In genomic region chr2:116009097-116009970, GRCm38 (mm10) we compare ENCODE assay signal across 8 mouse cellular contexts. TPM values are rescaled to one million over a fixed set of nuclear protein-coding genes. Genes with fewer than 3 reads are reported as not detected.
DNase-seq lines count a peak whose midpoint lies in the region; ATAC-seq and TF ChIP-seq lines count a peak whose summit lies in the region.

No protein-coding gene starts in this region.

- WGBS in heart, embryonic 16.5 days: 49% methylated on average over 20 of the region's 20 CpGs
- WGBS in embryonic facial prominence, embryonic 11.5 days: 20% methylated on average over 20 of the region's 20 CpGs
- WGBS in intestine, postnatal 0 days: 24% methylated on average over 20 of the region's 20 CpGs
- 9% methylated on average over 20 of the region's 20 CpGs for WGBS in neural tube, embryonic 11.5 days

- peak overlapping the region; percentile 7 for H3K4me3 ChIP-seq in heart, embryonic 16.5 days (ENCODE audit: low read length)
- no peak overlapping the region for H3K4me3 ChIP-seq in embryonic facial prominence, embryonic 11.5 days (ENCODE audit: low read depth, low read length)
- H3K4me3 ChIP-seq in intestine, postnatal 0 days (ENCODE audit: low read depth, low read length): no peak overlapping the region
- H3K4me3 ChIP-seq in neural tube, embryonic 11.5 days (ENCODE audit: low read depth, low read length): no peak overlapping the region

- no peaks in the 10 kb centered on the region for H3K27me3 ChIP-seq in heart, embryonic 16.5 days (ENCODE audit: control insufficient read depth, insufficient read depth, low read length)
- no peaks in the 10 kb centered on the region for H3K27me3 ChIP-seq in embryonic facial prominence, embryonic 11.5 days (ENCODE audit: control insufficient read depth, insufficient read depth, low read length)
- 0 out of 2 replicates have a peak, but pooled peaks cover 6% of the 10 kb centered on the region for H3K27me3 ChIP-seq in intestine, postnatal 0 days (replicated peaks; ENCODE audit: control insufficient read depth, insufficient read depth, low read length)
- no peaks in the 10 kb centered on the region for H3K27me3 ChIP-seq in neural tube, embryonic 11.5 days (ENCODE audit: control insufficient read depth, insufficient read depth, low read length)

- H3K4me1 ChIP-seq in heart, embryonic 16.5 days (ENCODE audit: control insufficient read depth, insufficient read depth, low read length): peaks cover 11% of the 10 kb centered on the region
- H3K4me1 ChIP-seq in embryonic facial prominence, embryonic 11.5 days (ENCODE audit: control insufficient read depth, insufficient read depth, low read length): no peaks in the 10 kb centered on the region
- H3K4me1 ChIP-seq in intestine, postnatal 0 days (replicated peaks; ENCODE audit: control insufficient read depth, insufficient read depth, low read length): 0 out of 2 replicates have a peak, but pooled peaks cover 3% of the 10 kb centered on the region
- peaks cover 25% of the 10 kb centered on the region for H3K4me1 ChIP-seq in neural tube, embryonic 11.5 days (ENCODE audit: control insufficient read depth, insufficient read depth, low read length)

- no peak for TF ChIP-seq CTCF in intestine, postnatal 0 days (IDR thresholded peaks at IDR 0.05; ENCODE audit: low read depth)

- ATAC-seq in heart, embryonic 16.5 days (replicated peaks; ENCODE audit: extremely low read depth, insufficient read depth, low FRiP score): no peak
- ATAC-seq in embryonic facial prominence, embryonic 11.5 days (replicated peaks; ENCODE audit: insufficient number of reproducible peaks, low FRiP score, low TSS enrichment, low read depth): peak; percentile 62
- no peak for ATAC-seq in intestine, postnatal 0 days
- ATAC-seq in neural tube, embryonic 11.5 days (ENCODE audit: insufficient read depth, low FRiP score, low TSS enrichment): peak; percentile 95

- intact Hi-C loops in heart, postnatal 25 days (cut with DNase I): no loop called here

- H3K27ac ChIP-seq in heart, embryonic 16.5 days (ENCODE audit: low read length): no peak overlapping the region
- H3K27ac ChIP-seq in embryonic facial prominence, embryonic 11.5 days (replicated peaks; ENCODE audit: low read depth, low read length): no peak overlapping the region
- H3K27ac ChIP-seq in intestine, postnatal 0 days (ENCODE audit: low read depth, low read length): no peak overlapping the region
- H3K27ac ChIP-seq in neural tube, embryonic 11.5 days (ENCODE audit: low read depth, low read length): peak overlapping the region; percentile 72

- no peak for DNase-seq in heart, postnatal 25 days (ENCODE audit: low spot score)
- DNase-seq in embryonic facial prominence, embryonic 11.5 days (ENCODE audit: low spot score): peak; percentile 52
- DNase-seq in neural tube, embryonic 11.5 days (ENCODE audit: low spot score): peak; percentile 79
- no peak for DNase-seq in adrenal gland, postnatal 36 days
- no peak for DNase-seq in cerebellum, adult 9-10 months
- no peak for DNase-seq in kidney, postnatal 36 days

- peak overlapping the region; percentile 41 for H3K4me2 ChIP-seq in heart, embryonic 16.5 days (ENCODE audit: low read depth, low read length)
- H3K4me2 ChIP-seq in embryonic facial prominence, embryonic 11.5 days (ENCODE audit: low read depth, low read length): peak overlapping the region; percentile 26
- peak overlapping the region; percentile 40 for H3K4me2 ChIP-seq in intestine, postnatal 0 days (replicated peaks; ENCODE audit: low read depth)
- peak overlapping the region; percentile 29 for H3K4me2 ChIP-seq in neural tube, embryonic 11.5 days (ENCODE audit: low read depth)

- H3K9ac ChIP-seq in heart, embryonic 16.5 days (ENCODE audit: low read length): peak overlapping the region; percentile 39; the same call in 1 of the 2 replicates
- H3K9ac ChIP-seq in embryonic facial prominence, embryonic 11.5 days (replicated peaks; ENCODE audit: low read length): peak overlapping the region; percentile 23; the same call in 1 of the 2 replicates
- no peak overlapping the region for H3K9ac ChIP-seq in intestine, postnatal 0 days (ENCODE audit: low read depth, low read length)
- peak overlapping the region; percentile 0 for H3K9ac ChIP-seq in neural tube, embryonic 11.5 days (ENCODE audit: low read length)

- no peaks in the 10 kb centered on the region for H3K36me3 ChIP-seq in heart, embryonic 16.5 days (ENCODE audit: control insufficient read depth, insufficient read depth)
- H3K36me3 ChIP-seq in embryonic facial prominence, embryonic 11.5 days (replicated peaks; ENCODE audit: control insufficient read depth, insufficient read depth, low read depth, low read length): no peaks in the 10 kb centered on the region
- no peaks in the 10 kb centered on the region for H3K36me3 ChIP-seq in intestine, postnatal 0 days (ENCODE audit: control insufficient read depth, insufficient read depth)
- H3K36me3 ChIP-seq in neural tube, embryonic 11.5 days (ENCODE audit: control insufficient read depth, insufficient read depth, low read length): no peaks in the 10 kb centered on the region; the same call in 1 of the 2 replicates

- no peaks in the 10 kb centered on the region for H3K9me3 ChIP-seq in heart, embryonic 16.5 days (replicated peaks; ENCODE audit: control insufficient read depth, low read length)
- no peaks in the 10 kb centered on the region for H3K9me3 ChIP-seq in embryonic facial prominence, embryonic 11.5 days (replicated peaks; ENCODE audit: control insufficient read depth, low read length)
- H3K9me3 ChIP-seq in intestine, postnatal 0 days (ENCODE audit: control insufficient read depth): no peaks in the 10 kb centered on the region
- H3K9me3 ChIP-seq in neural tube, embryonic 11.5 days (ENCODE audit: control insufficient read depth, low read length): no peaks in the 10 kb centered on the region

RNA-seq across cellular contexts. Expression of gene Meis2, which starts 56.3 kb away (rescaled TPM):
- polyA plus RNA-seq in heart, embryonic 16.5 days (2015; fragmentation: Nextera tagmentation; extraction: Ambion mirVana): 22.1 and 22.6 TPM in 2 replicates
- total RNA-seq in heart, postnatal 25 days (2021): 10 to 100 TPM; 22.3 to 23.0 TPM
- 58.8 and 65.3 TPM in 2 replicates for polyA plus RNA-seq in embryonic facial prominence, embryonic 11.5 days (2014; fragmentation: Nextera tagmentation; extraction: Ambion mirVana)
- 13.1 and 14.0 TPM in 2 replicates for polyA plus RNA-seq in intestine, postnatal 0 days (2015; fragmentation: Nextera tagmentation; extraction: Ambion mirVana)
- polyA plus RNA-seq in neural tube, embryonic 11.5 days (2014; fragmentation: Nextera tagmentation; extraction: Ambion mirVana): 111 and 117 TPM in 2 replicates
- total RNA-seq in adrenal gland, postnatal 36 days (2021): 100 to 1,000 TPM; 224 to 238 TPM

Comparison
In these comparisons a context has a peak if more than half of its experiments do, and no peak if none do; other contexts are left out.
1. ATAC-seq: peak in embryonic facial prominence, embryonic 11.5 days (single experiment) and neural tube, embryonic 11.5 days (single experiment); none in heart, embryonic 16.5 days (single experiment) and intestine, postnatal 0 days (single experiment).
2. DNase-seq: peak in embryonic facial prominence, embryonic 11.5 days (single experiment) and neural tube, embryonic 11.5 days (single experiment); none in heart, postnatal 25 days (single experiment), adrenal gland, postnatal 36 days (0 of 2), cerebellum, adult 9-10 months (single experiment) and kidney, postnatal 36 days (0 of 2).
3. Peak in every context shown above with its lines, with median percentiles within 50 percentile points of each other: H3K4me2 ChIP-seq.